Mouse (Mus musculus) gastrocnemius, postnatal 14 days (tissue): ENCODE results near the gene 4921517D22Rik. TPM values are rescaled to one million over a fixed set of nuclear protein-coding genes. Genes with fewer than 3 reads are reported as not detected.

Source experiments
- DNase-seq: peaks from one replicate; pipeline ENCODE4 v3.0.0; 2021; ENCODE audit warnings: mixed read lengths
- intact Hi-C: fragments of 180-260 bp; cut with DNase I; formaldehyde crosslinking; loops from one replicate; pipeline ENCODE4 v1.15.1; 2025; ENCODE audit warnings: low total_unique reads
- total RNA-seq, 2 experiments: library from RNA; stranded (reverse); gene quantifications; 2 replicates each; pipeline ENCODE4 v1.2.3; 2021

Gene 4921517D22Rik
- total RNA-seq, 2 experiments from 2014 or later = not detected

- intact Hi-C loops = no loop called here
- DNase-seq = no peak
Measured at GRCm38 (mm10) chr13:59667763-59668162, 26.1 kb downstream of the 4921517D22Rik start.

GRCm38 (mm10) chr13:59663939-59664712, 29.8 kb downstream of the 4921517D22Rik start:
- DNase-seq = no peak
- intact Hi-C loops = no loop called here

DNA sequence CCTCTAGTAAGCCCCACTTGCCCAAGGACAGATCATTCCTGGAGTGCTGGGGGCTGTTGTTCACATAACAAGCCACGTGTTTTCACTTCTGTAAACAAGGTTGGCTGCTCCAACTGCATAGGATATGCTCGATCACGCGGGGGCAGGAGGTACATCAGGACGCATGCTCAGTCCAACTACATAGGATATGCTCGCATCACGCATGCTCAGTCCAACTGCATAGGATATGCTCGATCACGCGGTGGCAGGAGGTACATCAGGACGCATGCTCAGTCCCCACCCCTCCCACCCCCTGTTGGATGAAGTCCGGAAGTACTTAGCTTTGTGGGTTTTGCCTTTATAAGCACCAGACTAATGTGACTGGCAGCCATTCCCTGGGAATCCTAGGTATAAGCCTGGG, 31.9 kb downstream of the 4921517D22Rik start:
- intact Hi-C loops = no loop called here

GRCm38 (mm10) chr13:59661387-59661786, 32.5 kb downstream of the 4921517D22Rik start:
- intact Hi-C loops = no loop called here

More for the DNA sequence above, 31.9 kb downstream of the 4921517D22Rik start:
- DNase-seq = no peak

DNA sequence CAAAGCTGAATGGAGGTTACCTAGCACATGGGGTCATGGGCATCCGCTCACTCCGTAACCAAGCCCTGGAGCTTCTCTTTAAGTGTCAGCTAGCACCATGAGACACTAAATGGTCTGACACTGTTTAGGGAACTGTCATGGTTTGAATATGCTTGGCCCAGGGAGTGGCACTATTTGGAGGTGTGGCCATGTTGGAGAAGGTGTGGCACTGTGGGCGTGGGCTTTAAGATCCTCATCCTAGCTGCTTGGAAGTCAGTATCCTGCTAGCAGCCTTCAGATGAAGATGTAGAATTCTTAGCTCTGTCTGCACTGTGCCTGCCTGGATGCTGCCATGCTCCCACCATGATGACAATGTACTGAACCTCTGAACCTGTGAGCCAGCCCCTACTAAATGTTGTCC, 33.5 kb downstream of the 4921517D22Rik start:
- intact Hi-C loops = no loop called here
- DNase-seq = no peak

More at GRCm38 (mm10) chr13:59661387-59661786, 32.5 kb downstream of the 4921517D22Rik start:
- DNase-seq = no peak

DNA sequence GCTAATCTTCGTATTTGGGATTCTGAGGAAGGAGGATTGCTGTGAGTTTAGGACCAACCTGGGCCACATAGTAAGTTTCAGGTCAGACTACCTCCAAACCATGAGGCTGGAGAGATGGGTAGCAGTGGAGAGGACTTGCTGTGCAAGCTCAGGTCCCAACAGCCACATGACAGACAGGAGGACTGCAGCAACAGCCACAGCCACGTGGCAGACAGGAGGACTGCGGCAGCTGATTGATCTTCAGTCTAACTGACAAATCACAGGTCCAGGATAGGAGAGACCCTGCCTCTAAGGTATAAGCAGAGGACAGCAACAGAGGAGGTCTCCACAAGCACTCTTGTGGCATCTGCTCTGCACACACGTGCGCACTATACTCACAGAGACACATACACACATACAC, 36.1 kb downstream of the 4921517D22Rik start:
- intact Hi-C loops = no loop called here
- no peak for DNase-seq

GRCm38 (mm10) chr13:59656975-59657388, 36.9 kb downstream of the 4921517D22Rik start:
- intact Hi-C loops = no loop called here
- DNase-seq = no peak

DNA sequence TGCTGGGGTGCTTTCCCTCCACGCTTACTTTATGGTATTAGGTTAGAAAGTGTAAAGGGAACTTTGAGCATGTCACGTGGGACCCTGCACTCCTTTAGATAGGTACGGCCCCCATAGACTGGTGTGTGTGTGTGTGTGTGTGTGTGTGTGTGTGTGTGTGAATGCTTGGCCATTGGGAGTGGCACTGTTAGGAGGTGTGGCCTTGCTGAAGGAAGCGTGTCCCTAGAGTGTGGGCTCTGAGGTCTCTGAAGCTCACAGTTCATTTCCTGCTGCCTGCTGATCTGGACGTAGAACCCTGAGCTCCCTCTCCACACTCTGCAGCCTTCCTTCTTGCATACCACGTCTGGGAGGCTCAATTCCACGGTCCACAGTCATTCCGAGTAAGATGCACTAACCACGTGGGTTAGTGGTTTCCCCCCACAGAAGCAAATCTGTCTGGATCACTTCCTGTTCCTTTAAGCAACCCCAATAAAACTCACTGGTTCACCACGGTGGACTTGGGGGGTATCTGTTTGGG, 37.5 kb downstream of the 4921517D22Rik start:
- intact Hi-C loops = no loop called here
- DNase-seq = no peak

- DNase-seq = no peak
- intact Hi-C loops = no loop called here
Measured at GRCm38 (mm10) chr13:59655718-59656315, 38.1 kb downstream of the 4921517D22Rik start.

- no peak for DNase-seq
- intact Hi-C loops = no loop called here
Measured at GRCm38 (mm10) chr13:59654465-59654864, 39.4 kb downstream of the 4921517D22Rik start.

DNA sequence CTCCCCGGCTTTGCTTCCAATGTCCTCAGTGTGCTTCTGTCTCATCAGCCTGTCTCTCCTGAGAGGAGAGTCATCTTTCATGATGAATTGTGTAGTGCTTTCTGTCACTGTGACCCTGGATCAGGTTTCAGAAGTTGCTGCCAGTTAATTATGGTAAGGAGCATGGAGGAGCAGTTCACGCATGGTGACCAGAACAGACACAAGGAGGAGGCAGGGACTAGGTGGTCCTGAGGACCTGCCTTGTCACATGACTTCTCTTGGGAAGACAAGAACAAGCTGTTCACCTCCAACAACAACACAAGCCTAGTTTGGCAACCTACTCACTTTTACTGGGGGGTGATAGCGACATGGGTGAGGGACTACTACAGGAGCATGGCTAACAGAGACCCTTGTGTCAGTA, 40.8 kb downstream of the 4921517D22Rik start:
- DNase-seq = no peak
- intact Hi-C loops = no loop called here

DNA sequence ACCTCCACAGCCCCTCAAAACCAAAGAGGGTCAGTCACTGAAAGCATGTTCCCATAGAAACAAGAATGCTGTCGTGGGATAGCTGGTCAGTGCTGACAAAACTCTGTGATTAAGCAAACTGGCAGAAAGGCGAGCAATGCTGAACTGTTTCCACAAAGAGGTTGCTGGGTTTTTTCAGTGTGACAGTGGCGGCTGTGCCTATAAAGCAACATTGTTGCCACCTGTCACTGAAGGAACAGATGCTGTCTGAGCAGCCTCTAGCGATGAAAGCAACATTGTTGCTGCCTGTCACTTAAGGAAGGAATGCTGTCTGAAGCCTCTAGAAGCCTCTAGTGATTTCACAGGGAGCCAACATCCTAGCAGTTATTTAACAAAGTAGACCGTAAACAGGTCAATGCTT, 41.3 kb downstream of the 4921517D22Rik start:
- DNase-seq = no peak
- intact Hi-C loops = no loop called here

GRCm38 (mm10) chr13:59649781-59650180, 44.1 kb downstream of the 4921517D22Rik start:
- intact Hi-C loops = no loop called here
- DNase-seq = no peak

DNA sequence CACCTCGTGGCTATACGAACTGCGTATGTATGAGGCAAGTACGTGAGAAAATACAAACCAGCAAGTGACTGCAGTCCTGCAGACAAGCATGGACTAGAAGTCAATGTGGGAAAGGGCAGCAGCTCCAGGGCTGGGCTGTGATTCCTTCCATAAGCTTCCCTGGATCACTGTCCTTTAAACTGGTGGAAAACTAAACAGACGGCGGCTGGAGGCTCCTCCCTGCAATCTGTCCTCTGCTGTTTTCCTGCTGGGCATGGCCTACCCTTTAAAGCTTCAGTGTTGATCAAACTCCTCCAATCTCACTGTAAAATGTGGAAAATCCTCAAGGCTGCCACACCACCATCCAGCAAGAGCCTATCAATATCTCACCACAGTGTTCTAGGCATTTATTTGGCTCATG, 45.3 kb downstream of the 4921517D22Rik start:
- DNase-seq = no peak
- intact Hi-C loops = no loop called here

DNA sequence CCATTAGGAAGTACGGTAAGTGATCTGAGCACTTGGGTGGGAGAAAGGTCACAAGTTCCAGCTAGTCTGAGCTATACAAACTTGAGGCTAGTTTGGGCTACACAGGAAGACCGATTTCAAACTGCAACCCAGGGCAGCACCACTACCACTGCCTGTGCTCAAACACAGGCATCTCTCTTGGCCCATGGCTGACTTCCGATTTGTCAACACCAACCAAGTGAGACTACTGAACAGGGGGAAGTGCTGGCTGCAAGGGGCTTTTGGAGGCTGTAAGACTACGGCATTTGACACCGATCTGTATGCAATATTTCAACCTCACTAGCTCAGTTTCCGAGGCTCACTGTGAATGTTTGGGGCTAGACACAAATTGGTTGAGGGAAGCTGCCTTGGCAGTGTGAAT, 46.4 kb downstream of the 4921517D22Rik start:
- DNase-seq = no peak
- intact Hi-C loops = no loop called here

- intact Hi-C loops = no loop called here
- DNase-seq = no peak
Measured at GRCm38 (mm10) chr13:59646674-59647244, 47.1 kb downstream of the 4921517D22Rik start.

- intact Hi-C loops = no loop called here
- DNase-seq = no peak
Measured at GRCm38 (mm10) chr13:59645491-59645890, 48.4 kb downstream of the 4921517D22Rik start.

- intact Hi-C loops = no loop called here
- no peak for DNase-seq
Measured at GRCm38 (mm10) chr13:59642818-59643217, 51.1 kb downstream of the 4921517D22Rik start.

DNA sequence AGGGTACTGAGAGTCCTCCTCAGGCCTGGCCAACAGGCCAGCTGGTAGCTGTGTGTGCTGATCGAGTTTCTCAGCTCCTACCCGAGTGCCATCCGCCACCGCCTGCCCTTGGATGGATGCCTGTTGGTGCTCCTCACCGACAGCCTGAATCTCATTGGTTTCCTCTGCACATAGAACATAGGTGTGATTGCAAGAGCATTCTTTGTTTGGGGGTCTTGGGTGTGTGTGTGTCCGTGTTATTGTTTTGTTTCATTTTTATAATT, 53.8 kb downstream of the 4921517D22Rik start:
- peak; percentile 40 for DNase-seq
- intact Hi-C loops = no loop called here

DNA sequence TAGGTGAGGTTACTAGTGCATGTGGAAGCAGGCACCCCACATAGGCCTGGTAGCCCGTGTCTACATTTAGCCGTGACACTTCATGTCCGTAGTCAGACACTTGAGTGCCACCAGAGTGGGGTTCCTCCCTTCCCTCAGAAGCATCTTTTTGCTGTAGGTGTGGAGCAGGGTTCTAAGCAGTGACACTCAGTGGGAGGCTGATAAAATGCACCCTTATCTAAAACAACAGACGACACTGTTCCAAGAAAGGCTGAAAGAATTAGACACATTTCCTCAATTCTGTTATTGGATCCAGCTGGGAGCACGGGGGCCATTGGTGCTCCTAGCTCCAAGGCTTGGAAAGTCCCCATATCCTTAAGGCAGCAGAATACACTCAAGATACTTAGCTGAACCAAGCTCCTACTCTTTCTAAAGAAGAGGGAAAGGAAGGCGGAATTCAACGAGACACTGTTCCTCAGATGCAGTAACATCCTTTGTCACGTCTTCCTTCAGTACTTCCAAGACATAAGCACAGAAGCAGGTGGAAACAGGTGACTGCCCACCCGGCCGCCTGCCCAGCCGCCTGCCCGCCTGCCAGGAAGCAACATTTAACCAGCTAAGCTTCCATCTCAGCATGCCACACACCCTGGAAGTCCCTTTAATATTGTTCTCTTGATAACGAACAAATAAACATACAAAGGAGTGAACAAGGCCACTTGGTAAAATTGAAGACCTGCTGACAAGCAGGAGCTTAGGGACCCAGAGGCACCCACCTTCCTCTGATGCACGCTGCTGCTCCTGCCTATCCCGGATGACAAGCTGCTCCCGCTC, 54.3 kb downstream of the 4921517D22Rik start:
- intact Hi-C loops = no loop called here
- DNase-seq = no peak
